Mouse (Mus musculus) B cell, adult 62 days (primary cell): ENCODE data around the gene Ccin. TPM values are rescaled to one million over a fixed set of nuclear protein-coding genes. Genes with fewer than 3 reads are reported as not detected.

Source experiments
- total RNA-seq: library from RNA; stranded (reverse); gene quantifications from 4 replicates; pipeline ENCODE4 v1.2.4, GENCODE M21; 2023

Gene Ccin
- total RNA-seq = 0.28 to 1.3 TPM (median 0.48 TPM) in 4 replicates

DNA sequence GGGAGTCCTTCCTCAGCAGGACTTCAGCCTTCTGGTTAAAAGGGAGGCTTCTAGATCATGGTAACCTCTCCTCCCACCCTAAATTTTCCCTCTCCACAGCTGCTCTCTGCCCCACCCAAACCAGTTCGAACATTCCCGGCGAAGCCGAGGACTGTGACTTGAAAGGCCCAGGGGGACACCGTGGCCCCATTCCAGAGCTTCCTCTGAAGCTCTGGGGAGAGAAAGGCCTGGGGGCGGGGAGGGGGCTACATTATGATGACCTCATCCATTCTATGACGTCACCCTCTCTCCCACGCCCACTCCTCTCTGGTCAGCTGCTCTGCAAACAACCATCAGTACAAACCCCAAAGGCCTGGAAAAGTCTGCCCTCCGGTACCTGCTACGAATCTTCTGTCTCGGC lies at the start of gene Ccin:
Ccin (plus strand) TSS at position 303 of the 400 bp plus-strand sequence.

DNA sequence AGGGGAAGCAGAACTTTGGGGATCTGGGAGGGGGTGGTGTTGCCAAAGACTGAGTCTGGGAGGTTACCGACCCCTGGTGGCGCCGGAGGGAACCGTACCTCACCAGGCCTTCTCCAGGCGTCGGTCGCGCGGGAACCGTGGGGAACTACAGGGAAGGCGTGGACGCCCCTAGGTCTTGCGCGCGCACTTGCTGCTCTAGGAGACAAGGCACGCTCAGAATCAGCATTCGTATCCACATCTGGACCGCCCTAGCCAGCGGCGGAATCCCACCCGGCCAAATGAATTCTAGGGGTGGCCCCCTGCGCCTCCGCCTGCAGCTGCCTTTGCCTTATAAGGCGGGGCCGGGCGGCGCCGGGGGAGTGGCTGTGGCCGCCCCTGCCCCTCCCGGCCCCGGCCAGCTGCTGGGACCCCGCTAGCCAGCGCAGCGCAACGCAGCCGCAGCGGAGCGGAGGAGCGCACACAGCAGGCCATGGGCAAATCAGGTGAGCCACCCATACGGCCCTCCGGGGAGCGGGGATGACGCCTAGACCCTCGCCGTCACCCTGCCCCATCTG lies 25.9 kb upstream of the Ccin start, which contains the start of gene Glipr2:
Glipr2 (plus strand) TSS at position 110 of the 554 bp plus-strand sequence.

DNA sequence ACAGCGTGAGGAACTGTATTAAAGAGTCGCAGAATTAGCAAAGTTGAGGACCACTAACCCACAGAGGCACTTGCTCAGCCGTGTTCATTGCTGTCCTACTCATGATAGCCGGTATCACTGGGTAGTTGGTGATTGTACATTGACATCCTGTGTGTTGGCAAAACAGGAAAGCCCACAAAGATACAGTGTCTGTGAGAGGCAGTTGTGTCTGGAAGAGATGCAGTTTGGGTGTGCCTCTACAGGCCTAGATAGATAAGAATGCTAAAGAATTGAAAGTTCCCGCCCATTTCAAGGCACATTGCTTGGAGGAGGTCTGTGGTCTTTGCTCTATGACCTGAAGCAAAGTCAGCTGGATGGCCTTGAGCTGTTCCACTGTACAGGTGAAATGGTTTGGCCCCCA lies 20.8 kb downstream of the Ccin start, which contains the start of gene Clta:
Clta (plus strand) TSS at position 327 of the 400 bp plus-strand sequence.

Other genes with a start within 250 kb of the Ccin start
- not detected in 4 replicates for gene Olfr159, start 212.5 kb upstream of the Ccin start, total RNA-seq
- gene Olfr156, start 159.6 kb upstream of the Ccin start, total RNA-seq = not detected in 4 replicates
- not detected in 4 replicates for gene Olfr157, start 143.3 kb upstream of the Ccin start, total RNA-seq
- not detected in 4 replicates for gene Olfr155, start 131.9 kb upstream of the Ccin start, total RNA-seq
- gene Reck, start 108.0 kb upstream of the Ccin start, total RNA-seq = 0.55 to 0.88 TPM (median 0.66 TPM) in 4 replicates
- 12.1 to 14.5 TPM (median 14.1 TPM) in 4 replicates for gene Glipr2, start 26.1 kb upstream of the Ccin start, total RNA-seq
- 184 to 199 TPM (median 196 TPM) in 4 replicates for gene Clta, start 21.0 kb downstream of the Ccin start, total RNA-seq
- 50.4 to 56.9 TPM (median 53.5 TPM) in 4 replicates for gene Gne, start 100.7 kb downstream of the Ccin start, total RNA-seq